Mouse (Mus musculus): ENCODE measurements around the gene Cep112.

DNA sequence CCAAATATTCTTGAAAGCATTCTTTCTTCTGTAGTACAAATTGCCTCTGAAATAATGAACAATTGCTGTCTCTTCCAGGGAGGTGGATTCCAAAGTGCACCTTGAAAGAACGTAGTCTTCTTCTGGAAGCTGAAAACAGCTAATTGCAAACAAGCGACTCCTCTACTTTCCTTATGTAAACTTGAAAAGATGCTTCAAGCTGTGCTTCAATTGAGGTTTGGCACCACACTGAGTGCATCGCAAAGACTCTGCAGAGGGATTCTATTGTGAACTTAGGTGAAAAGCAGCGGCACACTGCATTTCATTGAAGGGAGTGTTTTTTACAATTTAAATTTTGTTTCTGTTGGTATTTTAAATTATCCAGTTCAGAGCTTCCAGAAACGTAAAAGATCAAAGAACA is 881 bp upstream of the Cep112 start:
- TF ChIP-seq POLR2A (IDR thresholded peaks at IDR 0.05; ENCODE audit: low read depth, low read length), result no peak
- TF ChIP-seq CTCF (conservative IDR thresholded peaks at IDR 0.05; ENCODE audit: insufficient read depth, insufficient read length, low read depth, low read length), result no peak

All from kidney, adult 2 months (tissue).